Mouse (Mus musculus) layer of hippocampus, postnatal 14 days (tissue): ENCODE data around the gene Hydin. TPM values are rescaled to one million over a fixed set of nuclear protein-coding genes. Genes with fewer than 3 reads are reported as not detected.
"Not testable (repeated sequence)": the region's sequence is repeated elsewhere in the genome, so short reads cannot be mapped to it uniquely, and the experiment has no call there.

Experiments used
- DNase-seq, 2 experiments: peaks; one replicate each; pipeline ENCODE4 v3.0.0; 2021 to 2022; ENCODE audit warnings: low spot score in 2 of 2, mixed read lengths in 1 of 2
- total RNA-seq, 2 experiments: library from RNA; stranded (reverse); gene quantifications; 2 replicates each; pipeline ENCODE4 v1.2.3; 2021

Gene Hydin
- total RNA-seq, 2 experiments from 2014 or later = 0.60 to 1.3 TPM

- DNase-seq = no peak
These were observed 253.0 kb downstream of the Hydin start for GRCm38 (mm10) chr8:110519790-110520189.

DNA sequence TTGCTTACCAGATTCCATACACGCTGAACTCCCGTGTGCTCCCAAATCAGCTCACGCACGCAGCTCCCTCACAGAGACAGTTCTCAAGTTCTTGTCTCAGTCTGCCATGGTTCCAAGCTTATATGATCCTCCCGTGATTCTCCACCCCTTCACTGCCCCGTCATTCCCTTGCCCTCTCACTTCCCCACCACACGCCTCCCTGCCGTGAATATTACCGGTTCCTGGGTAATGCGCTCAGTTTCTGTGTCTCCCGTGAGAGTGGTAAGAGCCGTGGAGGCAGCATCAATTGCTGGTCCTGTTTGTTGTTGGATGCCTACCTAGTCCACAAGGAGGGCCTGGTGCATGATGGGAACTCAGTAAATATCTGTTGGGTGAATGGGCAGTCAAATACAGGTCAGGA lies 255.1 kb downstream of the Hydin start:
- no peak for DNase-seq

DNA sequence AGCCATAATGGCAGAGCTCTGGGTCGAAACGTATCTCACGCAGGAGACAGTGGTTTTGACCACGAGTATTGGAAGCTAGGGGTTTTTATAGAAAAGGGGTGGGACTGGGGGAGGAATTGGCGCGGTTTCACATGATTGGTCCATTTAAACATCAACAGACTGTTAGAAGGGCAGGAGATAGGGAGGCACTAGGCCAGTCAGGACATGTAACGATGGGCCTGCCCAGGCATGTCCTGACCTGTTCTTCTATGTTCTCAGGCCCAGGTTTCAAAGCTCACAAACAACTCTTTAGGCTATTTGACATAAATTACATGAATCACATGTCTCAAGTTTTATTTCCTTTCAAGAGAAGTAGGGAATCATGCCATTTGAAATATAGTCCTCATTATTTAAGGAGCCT lies 255.7 kb downstream of the Hydin start:
- DNase-seq = not testable (repeated sequence)

DNA sequence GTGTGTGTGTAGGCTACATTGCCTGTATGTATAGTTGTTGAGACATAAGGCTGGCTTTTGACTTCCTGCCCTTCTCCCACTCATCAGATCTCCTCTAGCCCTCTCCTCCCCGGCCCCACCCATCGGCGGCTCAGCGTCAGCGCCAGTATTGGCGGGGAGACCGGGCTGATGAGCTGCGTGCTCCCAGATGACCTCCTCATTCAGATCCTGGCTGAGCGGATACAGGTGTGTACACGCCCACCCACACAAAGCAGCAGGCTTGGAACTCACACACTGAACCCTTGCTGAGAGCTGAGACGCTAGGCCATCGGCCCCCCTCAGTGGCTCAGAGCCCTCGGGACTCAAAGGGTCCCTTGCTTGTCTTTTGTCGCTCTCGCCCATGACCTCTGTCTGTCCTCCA lies 256.2 kb downstream of the Hydin start:
- no peak for DNase-seq

DNA sequence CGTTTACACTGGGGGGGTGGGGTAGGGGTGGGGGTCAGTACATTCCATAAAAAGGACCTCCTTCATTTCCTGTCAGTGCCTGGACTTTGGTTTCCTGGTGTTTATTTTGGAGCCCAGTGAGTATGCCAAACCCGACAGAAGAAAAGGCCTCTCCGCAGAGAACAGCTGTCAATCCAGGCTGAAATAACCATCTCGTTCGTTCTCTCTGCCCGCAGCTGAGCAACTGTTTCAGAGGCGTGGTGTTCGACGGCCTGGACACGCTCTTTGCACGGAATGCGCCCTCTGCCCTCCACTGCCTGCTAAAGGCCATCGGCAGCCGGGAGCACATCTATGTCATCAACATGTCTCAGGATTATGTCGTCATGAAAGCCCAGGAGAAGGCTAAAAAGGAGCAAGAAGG lies 258.5 kb downstream of the Hydin start:
- no peak for DNase-seq

DNA sequence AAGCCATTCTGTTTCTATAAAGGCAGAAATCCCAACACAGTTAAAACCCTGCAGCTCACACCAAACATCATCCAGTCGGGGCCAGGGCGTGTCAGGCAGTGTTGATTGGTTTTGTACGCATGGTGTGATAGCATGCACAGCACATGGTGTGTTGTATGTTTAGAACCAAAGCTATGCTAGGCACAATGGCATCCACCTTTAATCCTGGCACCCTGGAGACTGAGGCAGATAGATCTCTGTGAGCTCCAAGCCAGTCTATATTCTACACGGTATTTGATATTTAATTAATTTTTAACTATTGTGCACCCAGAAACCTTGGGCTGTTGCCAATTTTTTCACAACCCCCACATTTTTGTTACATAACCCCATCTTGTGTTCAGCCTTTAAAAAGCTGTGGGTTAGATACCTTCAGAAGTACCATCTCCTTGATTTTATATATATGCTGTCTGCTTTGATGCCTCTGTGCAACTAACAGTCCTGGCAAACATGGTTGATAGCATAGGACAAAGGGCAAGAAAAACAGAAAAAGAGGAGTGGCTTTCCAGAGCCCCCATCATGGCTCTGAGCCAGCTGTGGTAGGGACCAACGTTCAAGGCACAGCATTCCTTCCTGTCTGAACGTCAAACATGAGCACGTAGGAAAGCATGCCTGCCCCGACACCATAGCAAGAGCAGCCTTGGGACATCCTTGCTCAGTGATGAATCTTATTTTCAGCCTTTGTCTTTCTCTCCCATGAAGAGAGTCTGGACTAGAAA lies 263.4 kb downstream of the Hydin start:
- no peak for DNase-seq

DNA sequence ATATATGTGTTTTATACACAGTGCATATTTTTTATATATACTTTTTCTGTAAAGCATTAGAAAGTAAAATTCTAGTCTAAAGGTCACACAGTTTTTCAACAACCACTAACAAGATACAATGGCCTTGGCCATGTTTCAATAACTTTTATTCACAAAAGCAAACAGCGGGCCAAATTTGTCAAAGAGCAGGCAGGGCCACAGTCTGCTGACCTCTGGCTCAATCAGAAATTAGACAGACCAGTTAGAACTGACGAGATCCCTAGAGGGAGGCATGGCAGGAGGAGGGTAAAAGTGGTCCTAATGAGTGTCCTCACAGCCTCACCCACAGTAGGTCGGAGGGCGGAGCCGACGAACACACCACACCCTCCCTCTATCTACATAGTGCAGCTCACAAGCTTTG lies 267.0 kb downstream of the Hydin start:
- DNase-seq = no peak

GRCm38 (mm10) chr8:110537849-110538248 lies 271.1 kb downstream of the Hydin start:
- peak in 1 of 2 experiments; percentile 34 for DNase-seq

DNA sequence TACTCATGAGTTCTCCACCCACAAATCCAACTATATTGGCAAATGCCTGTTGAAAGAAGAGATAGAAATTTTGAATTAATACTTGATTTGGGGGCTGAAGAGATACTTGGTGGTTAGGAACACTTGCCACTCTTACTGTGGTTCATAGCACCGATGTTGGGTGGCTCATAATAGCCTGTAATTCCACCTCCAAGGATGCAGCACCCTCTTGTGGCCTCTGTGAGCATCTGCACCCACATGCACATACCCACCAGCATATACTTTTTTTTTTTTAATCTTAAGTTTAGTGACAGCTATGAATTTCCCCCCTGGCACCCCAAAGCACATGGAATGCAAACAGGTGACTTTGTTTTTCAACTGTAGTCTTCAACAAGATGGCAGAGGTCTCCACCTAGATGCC lies 283.6 kb downstream of the Hydin start:
- no peak for DNase-seq

DNA sequence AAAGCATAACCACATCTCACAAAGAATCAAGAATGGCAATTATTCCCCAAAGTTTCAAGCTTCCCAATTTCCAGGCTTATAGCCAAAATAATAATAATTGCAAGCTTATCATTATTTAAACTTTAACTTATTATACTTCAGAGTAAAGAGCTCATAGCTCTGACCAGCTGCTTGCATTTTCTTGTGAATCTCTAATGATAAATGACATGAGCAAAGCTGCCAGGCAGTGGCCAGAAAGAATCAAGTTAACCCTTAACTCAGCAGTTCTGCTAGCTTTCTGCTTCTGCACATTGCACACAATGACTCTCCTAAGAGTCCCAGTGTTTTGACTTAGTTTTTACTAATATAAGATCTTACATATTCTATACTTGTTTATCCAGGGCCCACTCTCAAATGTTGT lies 285.3 kb downstream of the Hydin start:
- not testable (repeated sequence) for DNase-seq

DNA sequence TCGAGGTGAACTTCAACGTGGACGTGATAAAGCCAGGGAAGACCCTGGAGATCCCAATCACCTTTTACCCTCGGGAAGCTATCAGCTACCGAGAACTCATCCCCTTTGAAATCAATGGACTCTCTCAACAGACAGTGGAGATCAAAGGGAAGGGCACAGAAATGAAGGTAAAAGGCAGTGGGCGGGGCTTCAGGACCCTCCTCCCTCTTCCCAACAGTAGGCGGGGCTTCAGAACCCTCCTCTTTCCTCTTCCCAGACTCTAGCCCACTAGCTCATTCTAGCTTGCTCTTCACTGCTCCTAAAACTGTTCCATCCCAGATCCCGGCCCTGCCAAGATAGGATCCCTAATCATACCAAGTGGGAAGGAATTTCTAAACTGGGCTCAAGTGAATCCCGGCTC lies 325.9 kb downstream of the Hydin start:
- DNase-seq = no peak

DNA sequence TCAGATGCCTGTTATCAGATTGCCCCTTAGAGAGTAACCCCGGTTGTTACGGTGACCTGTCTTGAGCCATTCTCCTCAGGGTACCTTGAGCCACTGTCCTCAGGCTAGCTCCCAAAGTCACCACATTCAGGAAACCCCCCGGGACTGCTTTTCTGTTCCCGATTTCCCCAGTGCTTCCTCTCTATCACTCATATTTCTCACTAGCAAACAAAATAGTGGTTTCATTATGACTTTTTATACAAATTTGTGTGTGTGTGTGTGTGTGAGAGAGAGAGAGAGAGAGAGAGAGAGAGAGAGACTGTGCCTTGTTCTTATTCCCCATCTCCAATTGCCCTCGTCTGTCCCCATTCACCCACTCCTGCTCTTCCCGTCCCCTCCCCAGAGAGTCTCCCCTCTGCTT lies 327.4 kb downstream of the Hydin start:
- no peak for DNase-seq

DNA sequence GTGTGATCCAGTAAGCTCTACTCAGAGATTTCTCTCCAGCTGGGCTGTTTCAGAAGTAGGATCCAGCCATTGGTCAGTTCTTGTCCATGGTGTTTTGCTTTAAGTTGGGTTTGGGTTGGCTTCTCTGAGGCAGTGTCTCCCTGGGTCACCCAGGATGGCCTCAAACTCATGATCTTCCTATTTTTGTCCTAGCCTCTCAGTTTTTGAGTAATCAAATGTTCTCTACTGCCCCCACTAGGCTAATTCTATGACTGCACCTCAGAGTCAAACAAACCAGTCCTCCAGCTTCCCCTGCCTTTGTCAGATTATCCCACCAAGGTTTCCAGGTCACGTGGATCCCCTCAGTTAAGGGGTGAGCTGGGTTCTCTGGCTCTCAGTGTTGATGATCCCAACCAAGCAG lies 337.8 kb downstream of the Hydin start:
- peak in 1 of 2 experiments; percentile 57 for DNase-seq

DNA sequence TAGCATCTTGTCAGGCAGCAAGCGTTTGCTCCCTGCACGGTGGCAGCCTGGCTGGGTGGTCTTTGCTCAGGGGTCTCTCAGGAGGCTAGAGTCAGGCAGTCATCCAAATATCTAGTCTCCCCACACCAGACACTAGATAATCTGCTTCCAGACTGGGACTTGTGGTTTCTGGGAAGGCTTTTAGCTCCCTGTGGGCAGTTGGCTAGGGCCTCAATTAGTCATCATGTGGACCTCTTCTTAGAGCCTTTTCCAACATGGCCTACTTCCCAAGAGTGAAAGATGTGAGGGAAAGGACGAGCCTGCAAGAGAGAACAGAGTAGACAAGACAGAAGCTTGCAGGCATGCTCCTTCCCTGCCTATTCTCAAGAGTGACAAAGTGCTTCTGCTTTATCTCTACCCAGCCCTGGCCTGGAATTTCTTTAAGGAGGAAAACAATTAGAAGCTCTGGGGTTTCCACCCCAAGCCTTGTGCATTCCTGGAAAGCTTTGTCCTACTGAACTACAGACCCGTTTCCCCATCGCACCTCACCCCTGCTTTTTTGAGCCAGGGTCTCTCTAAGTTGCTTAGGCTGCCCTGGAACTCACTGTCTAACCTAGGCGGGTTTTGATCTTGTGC lies 338.7 kb downstream of the Hydin start:
- DNase-seq = no peak

GRCm38 (mm10) chr8:110615730-110616129 lies 349.0 kb downstream of the Hydin start:
- DNase-seq = no peak

DNA sequence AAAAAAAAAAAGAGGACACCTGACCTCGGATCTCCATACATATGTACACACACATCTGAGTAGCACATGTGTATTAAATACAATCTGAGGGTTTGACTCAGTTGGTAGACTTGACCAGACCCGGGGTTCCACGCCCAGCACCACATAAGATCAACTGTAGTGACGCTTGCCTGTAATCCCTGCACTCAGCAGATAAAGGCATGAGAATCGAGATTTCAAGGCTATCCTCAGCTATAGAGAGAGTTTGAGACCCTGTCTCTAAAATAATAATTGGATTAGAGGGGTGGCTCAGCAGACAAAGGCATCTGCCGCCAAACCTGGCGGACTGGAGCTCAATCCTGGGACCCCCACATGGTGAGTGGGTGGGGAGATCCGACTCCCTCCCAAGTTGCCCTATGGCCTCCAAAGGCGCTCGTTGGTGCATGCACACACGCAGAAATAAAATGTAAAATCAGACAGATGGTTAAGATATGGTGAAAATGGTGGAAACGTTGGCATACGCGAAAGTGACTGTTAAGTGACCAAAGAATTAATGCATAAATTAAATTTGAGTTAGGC lies 351.1 kb downstream of the Hydin start:
- no peak for DNase-seq

DNA sequence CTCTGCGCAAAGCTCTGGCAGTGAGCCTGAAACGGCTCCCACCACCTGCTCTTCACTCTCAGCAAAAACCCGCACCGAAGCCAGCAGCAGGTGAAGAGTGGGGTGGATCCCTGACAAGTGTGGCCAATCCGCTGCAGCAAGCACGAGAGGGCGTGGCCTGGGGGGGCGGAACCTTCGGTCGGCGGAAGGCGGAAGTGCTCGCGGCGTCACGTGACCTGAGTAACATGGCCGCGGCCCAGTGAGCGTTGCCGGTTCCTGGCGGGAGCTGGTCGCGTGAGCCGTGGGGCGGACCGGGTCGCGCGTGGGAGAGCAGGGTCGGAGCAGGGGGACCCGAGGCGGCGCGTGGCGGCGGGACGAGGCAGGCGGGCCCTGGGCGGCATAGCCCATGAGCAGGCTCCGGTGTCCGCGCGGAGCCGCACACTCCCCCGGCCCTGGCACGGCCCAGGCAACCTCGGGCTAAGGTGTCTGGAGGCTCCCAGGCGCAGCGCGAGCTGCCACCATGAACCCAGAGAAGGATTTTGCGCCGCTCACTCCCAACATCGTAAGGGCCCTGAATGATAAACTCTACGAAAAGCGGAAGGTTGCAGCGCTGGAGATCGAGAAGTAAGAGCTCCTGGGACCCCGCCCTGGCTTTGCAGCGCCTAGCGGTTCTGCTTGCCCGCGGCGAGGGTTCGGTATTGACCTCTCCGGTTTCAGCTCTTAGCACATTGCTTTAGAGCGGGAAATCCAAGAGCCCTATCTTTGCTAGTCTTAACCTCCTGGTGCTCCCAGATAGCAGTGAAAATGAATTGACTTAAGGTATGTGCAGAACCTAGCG lies 351.8 kb downstream of the Hydin start, which contains the start of gene Vac14:
Vac14 (plus strand) TSS at position 195 of the 817 bp plus-strand sequence.
- peak; percentile 95 to 97 for DNase-seq

DNA sequence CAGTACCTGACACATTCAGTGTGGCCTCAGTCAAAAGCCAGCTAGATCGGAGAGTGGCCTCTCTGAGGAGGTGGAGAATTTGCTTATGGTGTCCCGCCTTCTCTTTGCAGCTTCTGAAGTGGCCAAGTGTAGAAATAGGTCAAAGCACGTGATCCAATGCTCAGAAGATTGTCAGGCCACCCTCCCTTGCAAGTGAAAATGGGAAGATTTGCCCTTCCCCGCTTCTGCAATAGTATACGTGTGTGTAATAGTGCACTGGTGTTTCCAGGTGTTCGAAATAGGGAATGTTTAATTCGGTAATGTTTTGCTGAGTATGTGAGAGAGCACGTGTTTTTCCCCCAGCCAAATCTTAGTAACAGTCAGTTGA lies 352.4 kb downstream of the Hydin start:
- DNase-seq = no peak

GRCm38 (mm10) chr8:110619919-110620318 lies 353.1 kb downstream of the Hydin start:
- DNase-seq = no peak

DNA sequence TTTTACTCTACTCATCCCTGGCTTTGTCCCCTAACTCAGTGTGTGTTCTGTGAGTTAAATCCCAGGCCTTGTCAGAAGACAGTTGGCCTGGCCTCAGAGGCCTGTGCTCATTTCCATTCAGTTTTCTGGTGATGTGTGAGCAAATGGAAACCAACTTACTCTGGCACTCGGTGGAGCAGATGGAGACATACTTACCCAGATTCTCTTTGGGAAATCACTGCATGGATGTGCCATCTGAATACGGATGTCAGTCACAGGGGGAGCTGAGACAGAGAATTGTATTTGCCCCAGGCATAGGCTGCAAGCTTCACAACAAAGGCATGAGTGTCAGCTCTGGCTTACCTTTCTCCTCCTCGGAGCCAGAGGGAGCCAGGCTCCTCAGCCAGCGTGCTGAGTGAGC lies 359.7 kb downstream of the Hydin start:
- DNase-seq = peak in 1 of 2 experiments; percentile 78

GRCm38 (mm10) chr8:110629245-110630063 lies 362.7 kb downstream of the Hydin start:
- peak; percentile 40 to 70 for DNase-seq
